Mouse (Mus musculus) MEL (cell line): ENCODE data around the gene Vsir.

ENCODE experiments used
- CHD1 ChIP-seq: IDR thresholded peaks from 2 replicates; pipeline ENCODE4 v1.6.1; 2012; ENCODE audit warnings: low read depth, mild to moderate bottlenecking, inconsistent platforms, low read length, improper control_type of control experiment
- CTCF ChIP-seq, 3 experiments: IDR thresholded peaks in 2 of 3; conservative IDR thresholded peaks in 1 of 3; 2 replicates each; pipeline ENCODE4 v1.5.1; 2011 to 2012; ENCODE audit warnings: low read length in 3 of 3, low read depth in 2 of 3, mild to moderate bottlenecking in 2 of 3, improper control_type of control experiment in 1 of 3, inconsistent platforms in 1 of 3, mixed read lengths in 1 of 3, moderate library complexity in 1 of 3; ENCODE audit not compliant: control insufficient read depth in 1 of 3, insufficient read depth in 1 of 3, poor library complexity in 1 of 3, severe bottlenecking in 1 of 3
- E2F4 ChIP-seq: IDR thresholded peaks from 2 replicates; pipeline ENCODE4 v1.6.1; 2011; ENCODE audit warnings: low read depth, low read length, improper control_type of control experiment, borderline replicate concordance
- EP300 ChIP-seq, 2 experiments: IDR thresholded peaks; 2 replicates each; pipeline ENCODE4 v1.6.1; 2011; ENCODE audit warnings: improper control_type of control experiment in 2 of 2, low read length in 2 of 2, low read depth in 1 of 2, mild to moderate bottlenecking in 1 of 2
- GABPA ChIP-seq: IDR thresholded peaks from 2 replicates; pipeline ENCODE4 v1.6.1; 2012; ENCODE audit warnings: low read depth, mild to moderate bottlenecking, inconsistent platforms, low read length, improper control_type of control experiment, moderate library complexity
- GATA1 ChIP-seq: IDR thresholded peaks from 2 replicates; pipeline ENCODE4 v1.6.1; 2011; ENCODE audit warnings: low read depth, low read length, improper control_type of control experiment
- MAX ChIP-seq: IDR thresholded peaks from 2 replicates; pipeline ENCODE4 v1.6.1; 2011; ENCODE audit warnings: low read length, improper control_type of control experiment
- MEF2A ChIP-seq: IDR thresholded peaks from 2 replicates; pipeline ENCODE4 v1.6.1; 2014; ENCODE audit warnings: low read depth, mild to moderate bottlenecking, inconsistent platforms, low read length, improper control_type of control experiment; ENCODE audit not compliant: poor library complexity, insufficient replicate concordance, severe bottlenecking; ENCODE audit errors: extremely low read depth
- MXI1 ChIP-seq: IDR thresholded peaks from 2 replicates; pipeline ENCODE4 v1.6.1; 2011; ENCODE audit warnings: mild to moderate bottlenecking, low read depth, low read length, improper control_type of control experiment
- MYC ChIP-seq: IDR thresholded peaks from 2 replicates; pipeline ENCODE4 v1.6.1; 2011; ENCODE audit warnings: low read depth, mild to moderate bottlenecking, low read length, improper control_type of control experiment, moderate library complexity
- POLR2A ChIP-seq, 2 experiments: IDR thresholded peaks; 2 replicates each; pipeline ENCODE4 v1.6.1; 2011 to 2012; ENCODE audit warnings: low read length in 2 of 2, mild to moderate bottlenecking in 2 of 2, control low read depth in 1 of 2, improper control_type of control experiment in 1 of 2, low read depth in 1 of 2, moderate library complexity in 1 of 2; ENCODE audit not compliant: control insufficient read depth in 1 of 2, insufficient read depth in 1 of 2, poor library complexity in 1 of 2
- UBTF ChIP-seq: IDR thresholded peaks from 2 replicates; pipeline ENCODE4 v1.6.1; 2012; ENCODE audit warnings: low read depth, mild to moderate bottlenecking, inconsistent platforms, low read length, improper control_type of control experiment, moderate library complexity, borderline replicate concordance; ENCODE audit not compliant: insufficient read depth
- USF1 ChIP-seq: IDR thresholded peaks from 2 replicates; pipeline ENCODE4 v1.6.1; 2014; ENCODE audit warnings: low read depth, mild to moderate bottlenecking, inconsistent platforms, low read length, improper control_type of control experiment, moderate library complexity
- ZMIZ1 ChIP-seq: IDR thresholded peaks from 2 replicates; pipeline ENCODE4 v1.6.1; 2012; ENCODE audit warnings: low read depth, mild to moderate bottlenecking, inconsistent platforms, low read length, improper control_type of control experiment, moderate library complexity

GRCm38 (mm10) chr10:60367904-60368303 is 21.3 kb downstream of the Vsir start:
- no peak for TF ChIP-seq CTCF (IDR thresholded peaks at IDR 0.05 in 2 of 3, conservative IDR thresholded peaks at IDR 0.05 in 1 of 3; ENCODE audit: control insufficient read depth in 1 of 3, insufficient read depth in 1 of 3, low read depth in 2 of 3, low read length in 3 of 3, poor library complexity in 1 of 3, severe bottlenecking in 1 of 3)
- no peak for TF ChIP-seq MEF2A
- no peak for TF ChIP-seq EP300 (IDR thresholded peaks at IDR 0.05; ENCODE audit: low read depth in 1 of 2, low read length in 2 of 2)
- no peak for TF ChIP-seq MYC
- TF ChIP-seq POLR2A (IDR thresholded peaks at IDR 0.05; ENCODE audit: control insufficient read depth in 1 of 2, insufficient read depth in 1 of 2, low read depth in 1 of 2, low read length in 2 of 2, poor library complexity in 1 of 2) = no peak
- TF ChIP-seq MAX = no peak
- TF ChIP-seq ZMIZ1 = no peak
- TF ChIP-seq E2F4 = no peak
- no peak for TF ChIP-seq GATA1
- no peak for TF ChIP-seq GABPA
- no peak for TF ChIP-seq USF1
- no peak for TF ChIP-seq UBTF
- TF ChIP-seq MXI1 = no peak
- TF ChIP-seq CHD1 = no peak
